ENCODE assay signal across 16 mouse cellular contexts in the genomic region with DNA sequence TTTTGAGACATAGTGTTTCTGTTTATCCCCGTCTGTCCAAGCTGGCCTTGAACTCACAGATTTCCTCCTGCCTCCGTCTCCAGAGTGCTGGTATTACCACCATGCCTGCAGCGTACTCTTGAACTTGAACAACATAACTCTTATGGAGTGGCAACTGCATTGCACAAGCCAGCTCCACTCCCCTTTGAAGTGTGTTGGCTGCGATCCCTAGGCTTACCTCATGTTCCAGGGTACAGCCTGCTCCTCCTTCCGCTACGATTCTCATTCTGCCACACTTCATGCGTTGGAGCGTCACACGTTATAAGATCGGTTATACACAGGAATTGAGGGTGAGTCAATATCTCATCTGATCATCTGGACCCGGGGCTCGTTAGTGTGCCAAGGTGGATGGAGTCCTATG. TPM values are rescaled to one million over a fixed set of nuclear protein-coding genes. Genes with fewer than 3 reads are reported as not detected.
"Had no signal": no experiment of that assay in that cellular context is flagged by ENCODE, and none has a peak within 500 bp of the region (broad histone marks: within the 10 kb centered on the region; RNA-seq: fewer than 3 reads in every experiment).

No protein-coding gene starts in this region.

- H3K9me3 ChIP-seq: limb, embryonic 10.5 days; liver, embryonic 13.5 days; lung, embryonic 15.5 days; midbrain, embryonic 13.5 days had no signal

- H3K27ac ChIP-seq: layer of hippocampus, adult 2 months; limb, embryonic 10.5 days; liver, embryonic 13.5 days; lung, embryonic 15.5 days; macrophage; midbrain, embryonic 13.5 days had no signal

- H3K4me1 ChIP-seq: limb, embryonic 10.5 days; liver, embryonic 13.5 days; lung, embryonic 15.5 days; midbrain, embryonic 13.5 days had no signal

- ATAC-seq: liver, postnatal 0 days; midbrain, embryonic 13.5 days had no signal

- H3K4me2 ChIP-seq: liver, embryonic 13.5 days; lung, embryonic 15.5 days; midbrain, embryonic 13.5 days had no signal

- H3K9ac ChIP-seq: liver, embryonic 13.5 days; liver, postnatal 0 days; lung, embryonic 15.5 days; midbrain, embryonic 13.5 days had no signal

- DNase-seq: kidney, postnatal 10 days; kidney, postnatal 4 days; liver, embryonic 13.5 days; liver, postnatal 0 days; lung, postnatal 14 days; spleen, adult 18-20 months; thymus, adult 2 months; thymus, postnatal 25 days had no signal

- H3K4me3 ChIP-seq: layer of hippocampus, adult 2 months; limb, embryonic 10.5 days; liver, embryonic 13.5 days; lung, embryonic 15.5 days; midbrain, embryonic 13.5 days had no signal

- H3K27me3 ChIP-seq: liver, embryonic 13.5 days; lung, embryonic 15.5 days; midbrain, embryonic 13.5 days had no signal

- H3K36me3 ChIP-seq: limb, embryonic 10.5 days; liver, embryonic 13.5 days; lung, embryonic 15.5 days; midbrain, embryonic 13.5 days had no signal

RNA-seq across cellular contexts. Expression of gene Slc17a6, which starts 18.1 kb away (rescaled TPM):
- polyA plus RNA-seq: kidney, embryonic 14.5 days; limb, embryonic 10.5 days; liver, postnatal 0 days; macrophage; stomach, embryonic 14.5 days; urinary bladder, adult 2 months had no signal
